Mouse (Mus musculus) c-Kit-positive CD71-positive TER-119-positive erythroid progenitor cells, embryonic 14.5 days (primary cell): ENCODE measurements around the gene Tekt3.

ENCODE experiments used
- DNase-seq: peaks from one replicate; pipeline ENCODE4 v3.0.0-alpha.2; 2013; ENCODE audit warnings: low spot score

Tekt3 gene

DNA sequence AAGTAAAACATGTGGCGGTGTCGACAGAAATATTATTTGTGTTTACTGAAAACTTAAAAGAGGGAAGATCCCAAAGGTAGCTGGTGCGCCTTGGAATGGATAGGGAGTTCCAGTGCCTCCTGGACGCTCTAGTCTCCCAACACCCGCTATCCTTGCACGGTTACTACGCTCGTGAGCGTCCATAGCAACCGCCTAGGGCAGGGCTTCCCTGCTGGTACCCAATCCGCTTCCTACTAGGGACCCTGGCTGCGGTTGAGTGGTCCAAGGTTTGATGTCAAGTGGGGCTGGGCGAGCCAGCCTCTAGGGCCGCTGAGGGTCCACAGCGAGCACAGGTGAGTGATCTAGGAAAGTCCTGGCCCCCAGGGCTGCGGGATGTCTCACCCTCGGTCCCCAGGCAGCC is at the start of gene Tekt3:
Gene Tekt3 (plus strand): TSS at position 209 of the 400 bp plus-strand sequence.
- no peak for DNase-seq

DNA sequence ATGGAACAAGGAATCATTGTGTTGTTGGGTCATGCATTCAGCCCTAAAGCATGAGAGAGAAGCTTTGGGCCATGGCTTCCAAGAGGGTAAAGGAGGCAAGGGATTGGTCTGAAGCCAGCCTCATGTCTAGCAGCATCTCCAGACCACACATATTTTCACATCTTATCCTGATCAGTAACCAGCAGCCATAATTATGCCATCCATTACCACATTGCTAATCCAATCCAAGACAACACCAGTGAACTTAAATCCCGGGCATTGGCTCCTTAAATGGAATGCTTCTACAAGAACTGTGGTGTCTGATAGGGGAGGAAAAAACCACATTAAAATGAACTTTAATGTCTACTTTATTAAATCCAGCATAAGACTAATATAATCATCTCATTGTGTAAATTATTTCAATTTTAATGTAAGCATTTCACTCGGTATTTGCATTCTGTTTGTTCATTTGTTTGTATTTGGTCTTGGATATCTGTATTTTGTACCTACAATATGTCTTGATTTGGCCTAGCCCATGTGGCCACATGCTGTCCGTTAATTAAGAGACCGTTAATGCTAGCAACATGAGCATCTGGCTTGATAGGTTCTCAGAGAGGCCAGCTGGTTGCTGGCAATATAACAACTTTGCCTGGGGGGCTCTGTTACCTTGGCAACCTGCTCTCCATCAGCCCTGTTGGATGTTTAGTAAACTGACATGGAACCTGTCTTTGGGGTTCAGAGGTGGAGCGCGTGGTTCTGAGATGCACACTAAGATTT is 43.9 kb upstream of the Tekt3 start:
- DNase-seq: no peak

GRCm38 (mm10) chr11:63018083-63018622 is 43.3 kb upstream of the Tekt3 start:
- DNase-seq: no peak

GRCm38 (mm10) chr11:63020633-63021032 is 40.8 kb upstream of the Tekt3 start:
- DNase-seq: no peak

- no peak for DNase-seq
These were observed 40.2 kb upstream of the Tekt3 start for GRCm38 (mm10) chr11:63021141-63021806.

DNA sequence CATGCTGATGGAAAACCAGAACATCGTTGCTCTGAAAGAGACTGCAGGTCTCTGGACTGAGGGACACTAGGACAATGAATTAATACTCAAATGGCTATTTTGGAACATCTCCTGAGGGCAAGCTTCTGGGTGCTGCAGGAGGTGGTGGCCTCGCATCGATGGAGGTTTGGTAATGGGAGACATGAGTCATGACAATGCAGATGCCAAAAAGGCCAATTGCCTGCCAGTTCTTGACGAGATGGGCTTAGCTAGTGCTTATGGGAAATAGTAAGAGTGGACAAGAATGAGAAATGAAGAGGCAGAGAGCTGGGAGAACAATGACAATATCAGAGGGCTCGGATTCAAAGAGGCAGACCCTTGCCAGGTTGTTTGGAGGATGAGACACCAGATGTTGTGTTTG is 38.0 kb upstream of the Tekt3 start:
- no peak for DNase-seq

DNA sequence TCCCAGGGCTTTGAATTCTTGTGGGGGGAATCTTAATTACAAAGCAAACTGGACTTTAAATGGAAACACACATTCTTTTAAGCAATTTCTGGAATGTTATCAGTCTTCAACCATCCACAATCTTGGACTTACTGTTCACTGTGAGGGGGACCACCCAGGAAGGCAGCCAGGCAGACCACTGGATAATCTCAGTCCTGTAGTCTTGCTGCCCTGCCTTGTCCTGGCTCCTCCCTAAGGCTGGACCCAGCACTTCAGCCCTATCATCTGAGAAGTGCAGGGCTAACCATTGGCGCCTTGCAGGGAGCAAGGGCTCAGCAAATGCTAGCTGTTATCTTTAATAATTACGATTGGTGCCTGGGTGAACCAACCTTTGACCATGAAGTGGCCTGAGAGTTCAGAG is 37.3 kb upstream of the Tekt3 start:
- no peak for DNase-seq

GRCm38 (mm10) chr11:63025476-63025875 is 36.0 kb upstream of the Tekt3 start:
- DNase-seq: no peak

- DNase-seq: no peak
These were observed 34.8 kb upstream of the Tekt3 start for GRCm38 (mm10) chr11:63026651-63027141.

DNA sequence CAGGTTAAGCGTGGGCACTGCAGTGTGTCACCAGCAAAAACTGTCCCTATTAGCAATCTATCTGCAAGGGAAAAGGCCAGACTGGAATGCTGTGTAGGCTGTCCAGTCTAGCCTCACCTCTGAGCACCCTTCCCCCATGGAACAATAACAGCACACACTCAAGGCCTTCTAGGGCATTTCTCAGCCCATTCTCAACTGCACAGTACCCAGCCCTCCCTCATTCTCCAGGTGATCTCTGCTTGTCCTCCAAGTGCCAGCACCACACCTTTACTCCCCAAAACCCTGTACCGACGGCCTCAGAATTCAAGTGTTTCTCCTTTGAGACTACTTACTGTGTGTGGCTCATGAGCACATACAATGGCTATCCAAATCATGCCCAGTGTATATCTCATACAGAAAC is 33.3 kb upstream of the Tekt3 start:
- DNase-seq: no peak

DNA sequence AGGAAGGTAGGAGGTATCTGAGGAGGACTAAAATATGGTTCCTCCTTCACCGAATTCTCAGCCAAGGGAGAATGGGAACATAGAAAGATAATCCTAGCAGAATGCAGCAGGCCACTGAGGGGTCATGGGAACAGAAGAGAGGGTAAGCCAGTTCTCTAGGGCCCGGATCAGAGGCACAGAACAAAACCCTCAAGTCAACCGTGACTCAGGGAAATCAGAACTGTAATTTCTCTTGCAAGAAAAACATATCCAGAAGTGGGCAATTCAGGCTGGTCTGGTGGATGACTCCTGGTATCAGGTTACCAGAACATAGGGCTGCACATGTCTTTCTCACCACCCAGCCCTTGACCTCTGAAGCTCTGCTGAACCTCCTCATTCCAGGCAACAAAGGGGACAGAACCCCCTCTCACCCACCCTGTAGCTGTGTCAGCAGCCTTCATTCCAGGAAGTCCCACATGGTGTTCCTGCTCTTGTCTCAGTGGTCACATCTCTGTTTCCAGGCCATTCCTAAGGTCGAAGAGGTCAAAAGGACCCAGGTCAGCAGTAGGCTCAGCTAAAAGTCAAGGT is 32.2 kb upstream of the Tekt3 start:
- no peak for DNase-seq

GRCm38 (mm10) chr11:63029721-63030120 is 31.7 kb upstream of the Tekt3 start:
- no peak for DNase-seq

DNA sequence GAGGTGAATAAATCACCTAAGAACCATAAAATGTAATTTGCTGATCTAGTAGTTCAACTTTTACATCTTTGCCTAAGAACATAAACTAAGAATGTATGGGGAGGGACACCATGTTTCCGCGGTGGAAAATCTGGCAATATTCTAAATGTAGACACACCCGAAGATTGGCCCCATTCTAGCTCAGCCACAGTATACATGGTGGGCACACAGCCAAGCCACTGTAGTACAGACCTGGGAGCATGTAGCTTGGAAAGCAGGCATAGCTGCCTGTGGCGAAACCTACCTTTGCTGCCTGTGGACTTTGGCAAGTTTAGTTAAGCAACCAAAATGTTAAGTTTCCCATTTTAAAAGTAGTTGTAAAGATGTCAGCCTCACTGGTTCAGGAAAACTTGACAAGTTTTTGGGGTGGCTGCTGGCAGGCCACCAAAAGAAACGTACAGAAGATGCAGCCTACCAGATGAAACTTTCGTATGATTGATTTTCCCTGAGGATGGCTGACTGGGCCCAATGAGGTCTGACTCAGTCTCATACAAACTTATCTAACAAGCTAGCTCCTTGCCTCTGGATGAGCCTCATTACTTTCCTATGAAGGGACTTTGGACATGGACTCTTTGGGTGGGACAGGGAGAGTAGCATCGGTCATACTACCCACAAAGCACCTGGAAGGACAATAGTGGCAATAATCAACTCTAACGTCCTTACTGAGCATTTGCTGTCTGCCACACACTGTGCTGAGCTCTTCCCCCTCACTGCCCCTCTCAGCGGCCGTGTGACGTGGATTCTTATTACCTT is 25.8 kb upstream of the Tekt3 start:
- DNase-seq: no peak

DNA sequence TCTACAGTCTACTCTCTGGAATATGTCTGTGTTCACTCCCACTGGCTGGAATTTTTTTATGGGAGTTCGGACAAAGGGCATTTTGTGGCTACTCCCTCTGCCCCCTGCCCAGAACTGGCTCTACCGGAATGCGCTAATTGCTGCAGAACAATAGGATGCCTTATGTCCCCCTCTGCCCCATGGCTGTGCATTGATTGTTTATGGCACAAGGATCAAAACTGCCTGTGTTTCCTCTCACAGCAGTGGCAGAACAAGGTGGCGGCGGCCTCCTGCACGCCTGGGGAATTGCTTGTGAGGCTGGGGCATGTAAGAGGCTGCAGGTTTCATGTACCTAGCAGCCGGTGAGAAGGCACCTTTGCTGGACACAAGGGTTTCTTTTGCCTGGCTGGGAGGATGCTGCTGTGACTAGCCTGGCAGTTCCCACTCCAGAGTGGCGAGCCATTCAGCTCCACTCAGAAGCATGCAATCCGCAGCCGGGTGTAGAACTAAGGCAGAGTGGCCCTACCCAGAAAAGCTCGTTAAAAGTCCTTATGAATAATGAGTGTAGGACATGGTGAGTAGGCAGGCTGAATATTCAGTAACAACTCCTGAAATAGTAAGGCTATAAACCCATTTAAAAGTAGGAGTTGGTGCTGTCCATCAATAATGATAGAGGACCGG is 21.3 kb upstream of the Tekt3 start:
- no peak for DNase-seq

GRCm38 (mm10) chr11:63045771-63046170 is 15.7 kb upstream of the Tekt3 start:
- DNase-seq: no peak

GRCm38 (mm10) chr11:63046380-63046779 is 15.1 kb upstream of the Tekt3 start:
- no peak for DNase-seq

DNA sequence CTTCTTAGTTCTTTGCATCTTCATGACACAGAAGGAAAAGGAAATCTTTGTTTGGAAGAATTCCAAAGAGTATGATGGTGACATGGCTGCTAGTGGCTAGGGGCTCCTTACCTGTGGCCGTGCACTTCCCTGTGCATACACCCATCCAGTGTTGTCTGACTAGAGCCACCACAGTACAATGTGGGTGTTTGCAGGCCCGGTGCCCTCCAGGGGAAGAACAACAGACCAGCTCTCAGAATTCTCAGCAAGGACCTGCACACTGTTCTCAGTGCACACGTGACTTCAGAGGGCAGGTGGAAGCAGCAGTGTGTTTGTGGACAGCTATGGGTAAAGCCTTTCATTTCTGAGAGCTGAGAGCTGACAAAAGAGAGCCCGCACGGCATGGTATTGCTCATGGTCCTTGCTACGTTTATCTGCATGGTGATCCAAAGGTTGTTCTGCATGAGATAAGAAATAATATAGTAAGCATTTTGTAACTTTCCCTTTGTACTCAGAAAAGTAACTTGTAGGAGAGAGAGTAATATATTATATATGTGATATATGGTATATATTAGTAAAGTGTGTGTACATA is 11.0 kb upstream of the Tekt3 start:
- DNase-seq: no peak

DNA sequence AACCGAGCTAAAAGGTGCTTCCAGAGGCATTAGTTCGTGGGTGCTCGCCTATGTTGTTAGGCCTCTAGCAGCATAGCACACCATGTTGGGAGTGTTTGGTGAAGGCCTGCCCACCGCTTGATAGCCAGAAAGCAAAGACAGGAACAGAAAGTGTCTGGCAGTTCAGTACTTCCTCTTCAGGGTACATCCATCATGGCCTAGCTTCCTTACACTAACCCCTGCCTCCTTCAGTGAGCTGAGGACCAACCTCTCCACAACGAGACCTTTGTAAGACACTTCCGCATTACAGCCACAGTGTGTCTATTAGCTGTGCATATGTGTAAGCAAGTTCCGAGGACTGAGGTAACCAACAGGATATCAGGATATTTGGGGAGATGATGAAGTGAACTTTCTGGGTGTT is 10.4 kb upstream of the Tekt3 start:
- no peak for DNase-seq

GRCm38 (mm10) chr11:63051996-63052395 is 9.5 kb upstream of the Tekt3 start:
- DNase-seq: no peak

DNA sequence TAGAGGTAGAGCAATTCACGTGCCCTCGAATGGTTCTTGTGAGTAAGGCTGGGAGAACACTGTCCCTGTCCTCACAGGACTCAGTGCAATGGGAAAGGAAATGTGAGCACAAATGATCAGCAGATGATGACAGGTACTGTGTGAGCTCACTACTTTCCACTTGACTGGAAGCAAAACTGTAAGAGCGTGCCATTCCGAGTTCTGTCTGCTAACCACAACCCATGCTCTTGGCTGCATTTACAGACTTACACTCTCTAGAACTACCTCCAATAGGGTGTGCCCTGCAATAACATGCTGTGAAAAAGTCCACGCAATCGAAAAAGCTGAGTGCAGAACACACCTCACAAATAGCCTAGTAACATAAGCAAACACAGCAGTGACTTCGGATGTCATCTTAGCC is 5.9 kb upstream of the Tekt3 start:
- DNase-seq: no peak

DNA sequence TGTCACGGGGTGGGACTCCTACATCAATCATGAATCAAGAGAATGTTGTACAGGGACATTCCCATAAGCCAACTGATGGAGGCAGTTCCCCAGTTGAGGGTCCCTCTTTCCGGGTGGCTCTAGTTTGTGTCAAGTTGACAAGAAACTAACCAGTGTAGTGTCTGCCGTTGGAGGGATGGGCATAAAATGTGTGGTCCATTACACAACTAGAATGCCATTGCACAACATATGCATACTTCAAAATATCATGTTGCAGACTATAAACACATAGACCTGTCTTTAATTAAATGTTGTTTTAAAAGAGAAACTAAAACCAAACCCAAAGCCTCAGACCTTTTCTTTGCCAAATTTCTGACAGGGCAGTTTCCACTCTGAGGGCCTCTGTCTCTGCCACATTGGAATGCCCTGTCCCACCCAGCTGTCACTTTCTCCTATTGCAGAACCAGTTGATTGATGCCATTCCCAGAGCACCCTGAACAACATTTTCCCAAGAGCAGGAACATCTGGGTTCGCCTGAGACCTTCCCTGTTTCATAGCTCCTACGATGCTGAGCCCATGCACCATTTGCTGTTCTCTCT is 3.0 kb upstream of the Tekt3 start:
- no peak for DNase-seq
